Mouse (Mus musculus) MEL (cell line): ENCODE results near the gene Rerg.

ENCODE experiments used
- CTCF ChIP-seq, 3 experiments: IDR thresholded peaks in 2 of 3; conservative IDR thresholded peaks in 1 of 3; 2 replicates each; pipeline ENCODE4 v1.5.1; 2011 to 2012; ENCODE audit warnings: low read length in 3 of 3, low read depth in 2 of 3, mild to moderate bottlenecking in 2 of 3, improper control_type of control experiment in 1 of 3, inconsistent platforms in 1 of 3, mixed read lengths in 1 of 3, moderate library complexity in 1 of 3; ENCODE audit not compliant: control insufficient read depth in 1 of 3, insufficient read depth in 1 of 3, poor library complexity in 1 of 3, severe bottlenecking in 1 of 3
- EP300 ChIP-seq, 2 experiments: IDR thresholded peaks; 2 replicates each; pipeline ENCODE4 v1.6.1; 2011; ENCODE audit warnings: improper control_type of control experiment in 2 of 2, low read length in 2 of 2, low read depth in 1 of 2, mild to moderate bottlenecking in 1 of 2
- MAFK ChIP-seq: IDR thresholded peaks from 2 replicates; pipeline ENCODE4 v1.6.1; 2011; ENCODE audit warnings: low read depth, mild to moderate bottlenecking, low read length, improper control_type of control experiment, borderline replicate concordance
- MEF2A ChIP-seq: IDR thresholded peaks from 2 replicates; pipeline ENCODE4 v1.6.1; 2014; ENCODE audit warnings: low read depth, mild to moderate bottlenecking, inconsistent platforms, low read length, improper control_type of control experiment; ENCODE audit not compliant: poor library complexity, insufficient replicate concordance, severe bottlenecking; ENCODE audit errors: extremely low read depth
- POLR2A ChIP-seq, 2 experiments: IDR thresholded peaks; 2 replicates each; pipeline ENCODE4 v1.6.1; 2011 to 2012; ENCODE audit warnings: low read length in 2 of 2, mild to moderate bottlenecking in 2 of 2, control low read depth in 1 of 2, improper control_type of control experiment in 1 of 2, low read depth in 1 of 2, moderate library complexity in 1 of 2; ENCODE audit not compliant: control insufficient read depth in 1 of 2, insufficient read depth in 1 of 2, poor library complexity in 1 of 2
- POLR2AphosphoS2 ChIP-seq: IDR thresholded peaks from 2 replicates; pipeline ENCODE4 v1.6.1; 2011; ENCODE audit warnings: low read length, improper control_type of control experiment
- TAL1 ChIP-seq: IDR thresholded peaks from 2 replicates; pipeline ENCODE4 v1.6.1; 2012; ENCODE audit warnings: mild to moderate bottlenecking, inconsistent platforms, low read length, moderate library complexity, mixed read lengths
- USF1 ChIP-seq: IDR thresholded peaks from 2 replicates; pipeline ENCODE4 v1.6.1; 2014; ENCODE audit warnings: low read depth, mild to moderate bottlenecking, inconsistent platforms, low read length, improper control_type of control experiment, moderate library complexity

- TF ChIP-seq POLR2A (IDR thresholded peaks at IDR 0.05; ENCODE audit: control insufficient read depth in 1 of 2, insufficient read depth in 1 of 2, low read depth in 1 of 2, low read length in 2 of 2, poor library complexity in 1 of 2) (no peak), MEF2A (no peak), POLR2AphosphoS2 (no peak), CTCF (IDR thresholded peaks at IDR 0.05 in 2 of 3, conservative IDR thresholded peaks at IDR 0.05 in 1 of 3; ENCODE audit: control insufficient read depth in 1 of 3, insufficient read depth in 1 of 3, low read depth in 2 of 3, low read length in 3 of 3, poor library complexity in 1 of 3, severe bottlenecking in 1 of 3) (no peak), EP300 (IDR thresholded peaks at IDR 0.05; ENCODE audit: low read depth in 1 of 2, low read length in 2 of 2) (no peak), MAFK (no peak), TAL1 (no peak), USF1 (no peak)
Observed at GRCm38 (mm10) chr6:137207126-137207525, 36.8 kb upstream of the Rerg start.
